Mouse (Mus musculus): ENCODE data around the gene Tap2.

DNA sequence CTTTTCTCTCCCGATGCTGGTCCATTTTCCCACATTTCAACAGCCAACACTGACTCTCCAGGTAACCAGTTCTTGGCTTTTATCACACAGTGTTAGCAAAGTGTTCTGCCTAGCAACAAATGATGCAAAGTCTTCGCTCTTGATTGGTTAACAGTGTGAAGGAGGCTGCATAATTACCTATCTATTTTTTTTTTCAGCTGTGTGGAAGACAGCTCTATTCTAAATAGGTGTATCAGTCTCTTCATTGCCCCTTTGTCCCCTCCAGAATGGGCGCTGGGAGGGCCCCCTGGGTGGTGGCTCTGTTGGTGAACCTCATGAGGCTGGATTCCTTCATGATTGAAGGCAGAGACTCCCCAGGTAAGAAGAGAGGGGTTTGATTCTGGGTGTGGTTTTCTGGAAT lies 35.4 kb downstream of the Tap2 start, which contains the start of gene H2-Ob:
- no peak for TF ChIP-seq POLR2A (IDR thresholded peaks at IDR 0.05; ENCODE audit: borderline replicate concordance, insufficient read depth, low read length)
- no peak for TF ChIP-seq CTCF (IDR thresholded peaks at IDR 0.05; ENCODE audit: borderline replicate concordance, insufficient read depth, low read depth, low read length)
